Comparison of ENCODE assay signal across 13 mouse cellular contexts in genomic region chr2:38523781-38524445, GRCm38 (mm10). TPM values are rescaled to one million over a fixed set of nuclear protein-coding genes. Genes with fewer than 3 reads are reported as not detected.
DNase-seq lines count a peak whose midpoint lies in the region; ATAC-seq lines count a peak whose summit lies in the region.
"Had no signal": no experiment of that assay in that cellular context is flagged by ENCODE, and none has a peak within 500 bp of the region (broad histone marks: within the 10 kb centered on the region; RNA-seq: fewer than 3 reads in every experiment).

No protein-coding gene starts in this region.

- H3K4me2 ChIP-seq in forebrain, embryonic 11.5 days (ENCODE audit: low read depth, low read length, severe bottlenecking) = no peak overlapping the region
- no peak overlapping the region for H3K4me2 ChIP-seq in hindbrain, embryonic 14.5 days (replicated peaks)
- no peak overlapping the region for H3K4me2 ChIP-seq in forebrain, embryonic 13.5 days
- H3K4me2 ChIP-seq: heart, embryonic 11.5 days; hindbrain, embryonic 12.5 days; neural tube, embryonic 15.5 days had no signal

- H3K9ac ChIP-seq in forebrain, embryonic 11.5 days (ENCODE audit: low read length) = no peak overlapping the region
- no peak overlapping the region for H3K9ac ChIP-seq in hindbrain, embryonic 14.5 days
- no peak overlapping the region for H3K9ac ChIP-seq in forebrain, embryonic 13.5 days
- H3K9ac ChIP-seq: hindbrain, embryonic 12.5 days; neural tube, embryonic 15.5 days had no signal

- DNase-seq in forebrain, embryonic 10.5 days (ENCODE audit: extremely low spot score, low spot score) = no peak
- no peak for DNase-seq in forebrain, embryonic 11.5 days (ENCODE audit: low spot score)
- DNase-seq in 3134 (ENCODE audit: extremely low read depth, insufficient read length, low spot score) = peak; percentile 57
- DNase-seq in adrenal gland, postnatal 25 days = peak; percentile 41
- DNase-seq in kidney, postnatal 14 days = peak; percentile 29
- no peak for DNase-seq in hindbrain, embryonic 14.5 days (ENCODE audit: low spot score)
- DNase-seq in frontal cortex, postnatal 36 days (ENCODE audit: low spot score in 2 of 2) = no peak
- DNase-seq: right cerebral cortex, adult 18-20 months had no signal

- no peaks in the 10 kb centered on the region for H3K27me3 ChIP-seq in forebrain, embryonic 10.5 days (ENCODE audit: poor library complexity, severe bottlenecking)
- H3K27me3 ChIP-seq in forebrain, embryonic 11.5 days (ENCODE audit: control insufficient read depth, insufficient read depth, low read length) = no peaks in the 10 kb centered on the region
- no peaks in the 10 kb centered on the region for H3K27me3 ChIP-seq in hindbrain, embryonic 14.5 days (ENCODE audit: control insufficient read depth, insufficient read depth, low read length)
- H3K27me3 ChIP-seq in forebrain, embryonic 13.5 days = no peaks in the 10 kb centered on the region
- H3K27me3 ChIP-seq: hindbrain, embryonic 12.5 days; neural tube, embryonic 15.5 days had no signal

- ATAC-seq in forebrain, embryonic 11.5 days (replicated peaks; ENCODE audit: low FRiP score) = no peak
- ATAC-seq in hindbrain, embryonic 14.5 days (ENCODE audit: low FRiP score) = no peak
- no peak for ATAC-seq in forebrain, embryonic 13.5 days

- WGBS in forebrain, embryonic 10.5 days = 91% methylated on average over 10 of the region's 10 CpGs
- 87% methylated on average over 10 of the region's 10 CpGs for WGBS in forebrain, embryonic 11.5 days
- WGBS in hindbrain, embryonic 14.5 days = 81% methylated on average over 10 of the region's 10 CpGs
- WGBS in forebrain, embryonic 13.5 days = 87% methylated on average over 10 of the region's 10 CpGs

- H3K9me3 ChIP-seq in forebrain, embryonic 10.5 days = no peaks in the 10 kb centered on the region; the same call in 1 of the 2 replicates
- no peaks in the 10 kb centered on the region for H3K9me3 ChIP-seq in forebrain, embryonic 11.5 days (ENCODE audit: control insufficient read depth, low read length)
- no peaks in the 10 kb centered on the region for H3K9me3 ChIP-seq in hindbrain, embryonic 14.5 days (ENCODE audit: control insufficient read depth, low read length)
- H3K9me3 ChIP-seq in forebrain, embryonic 13.5 days (replicated peaks) = no peaks in the 10 kb centered on the region
- H3K9me3 ChIP-seq: hindbrain, embryonic 12.5 days; neural tube, embryonic 15.5 days had no signal

- H3K4me3 ChIP-seq in forebrain, embryonic 10.5 days = no peak overlapping the region
- H3K4me3 ChIP-seq in forebrain, embryonic 11.5 days (ENCODE audit: low read depth, low read length) = no peak overlapping the region
- H3K4me3 ChIP-seq in hindbrain, embryonic 14.5 days (replicated peaks; ENCODE audit: low read length) = no peak overlapping the region
- H3K4me3 ChIP-seq in forebrain, embryonic 13.5 days = no peak overlapping the region
- H3K4me3 ChIP-seq: erythroblast, embryonic 14.5 days; hindbrain, embryonic 12.5 days; neural tube, embryonic 15.5 days had no signal

- H3K27ac ChIP-seq in forebrain, embryonic 10.5 days = 0 out of 2 replicates have a peak overlapping the region, but pooled peaks have one; percentile 44
- no peak overlapping the region for H3K27ac ChIP-seq in forebrain, embryonic 11.5 days (ENCODE audit: low read depth, low read length)
- H3K27ac ChIP-seq in hindbrain, embryonic 14.5 days = no peak overlapping the region
- H3K27ac ChIP-seq in forebrain, embryonic 13.5 days = no peak overlapping the region
- H3K27ac ChIP-seq: hindbrain, embryonic 12.5 days; neural tube, embryonic 15.5 days had no signal

- peaks cover 34% of the 10 kb centered on the region for H3K36me3 ChIP-seq in forebrain, embryonic 10.5 days (replicated peaks)
- no peaks in the 10 kb centered on the region for H3K36me3 ChIP-seq in forebrain, embryonic 11.5 days (ENCODE audit: control insufficient read depth, insufficient read depth, low read length)
- H3K36me3 ChIP-seq in hindbrain, embryonic 14.5 days (replicated peaks; ENCODE audit: control insufficient read depth, insufficient read depth) = no peaks in the 10 kb centered on the region
- 0 out of 2 replicates have a peak, but pooled peaks cover 5% of the 10 kb centered on the region for H3K36me3 ChIP-seq in forebrain, embryonic 13.5 days (ENCODE audit: poor library complexity, severe bottlenecking)
- H3K36me3 ChIP-seq: hindbrain, embryonic 12.5 days; neural tube, embryonic 15.5 days had no signal

- peaks cover 51% of the 10 kb centered on the region for H3K4me1 ChIP-seq in forebrain, embryonic 10.5 days
- peaks cover 9% of the 10 kb centered on the region; the same call in 1 of the 2 replicates for H3K4me1 ChIP-seq in forebrain, embryonic 11.5 days (replicated peaks; ENCODE audit: control insufficient read depth, insufficient read depth, low read length)
- H3K4me1 ChIP-seq in hindbrain, embryonic 14.5 days (replicated peaks; ENCODE audit: control insufficient read depth, insufficient read depth, low read length) = 0 out of 2 replicates have a peak, but pooled peaks cover 12% of the 10 kb centered on the region
- peaks cover 40% of the 10 kb centered on the region for H3K4me1 ChIP-seq in forebrain, embryonic 13.5 days

RNA-seq across cellular contexts. Expression of gene Nek6, which starts 12.5 kb away (rescaled TPM):
- polyA plus RNA-seq in forebrain, embryonic 10.5 days (2016; fragmentation: Nextera tagmentation; extraction: Ambion mirVana) = 120 and 134 TPM in 2 replicates
- polyA plus RNA-seq in forebrain, embryonic 11.5 days (2014; fragmentation: Nextera tagmentation; extraction: Ambion mirVana) = 138 and 150 TPM in 2 replicates
- total RNA-seq in adrenal gland, postnatal 25 days (2021) = 11.7 and 13.2 TPM in 2 replicates
- 55.0 and 58.4 TPM in 2 replicates for polyA plus RNA-seq in hindbrain, embryonic 14.5 days (2014; fragmentation: Nextera tagmentation; extraction: Ambion mirVana)
- 122 and 124 TPM in 2 replicates for polyA plus RNA-seq in forebrain, embryonic 13.5 days (2015; fragmentation: Nextera tagmentation; extraction: Ambion mirVana)

Comparison
In these comparisons a context has a peak if more than half of its experiments do, and no peak if none do; other contexts are left out.
1. DNase-seq: peak in 3134 (single experiment), adrenal gland, postnatal 25 days (single experiment) and kidney, postnatal 14 days (single experiment); none in forebrain, embryonic 10.5 days (single experiment), forebrain, embryonic 11.5 days (single experiment), hindbrain, embryonic 14.5 days (single experiment) and frontal cortex, postnatal 36 days (0 of 2).